Mouse (Mus musculus) erythroblast, embryonic 14.5 days (primary cell): ENCODE data around the gene Slain2.

Source experiments
- GATA1 ChIP-seq: IDR thresholded peaks from 2 replicates; pipeline ENCODE4 v1.6.1; 2012; ENCODE audit warnings: low read length, inconsistent platforms, mixed read lengths
- TAL1 ChIP-seq: IDR thresholded peaks from 3 replicates; pipeline ENCODE4 v1.6.1; 2012; ENCODE audit warnings: low read length, inconsistent platforms, mixed read lengths

DNA sequence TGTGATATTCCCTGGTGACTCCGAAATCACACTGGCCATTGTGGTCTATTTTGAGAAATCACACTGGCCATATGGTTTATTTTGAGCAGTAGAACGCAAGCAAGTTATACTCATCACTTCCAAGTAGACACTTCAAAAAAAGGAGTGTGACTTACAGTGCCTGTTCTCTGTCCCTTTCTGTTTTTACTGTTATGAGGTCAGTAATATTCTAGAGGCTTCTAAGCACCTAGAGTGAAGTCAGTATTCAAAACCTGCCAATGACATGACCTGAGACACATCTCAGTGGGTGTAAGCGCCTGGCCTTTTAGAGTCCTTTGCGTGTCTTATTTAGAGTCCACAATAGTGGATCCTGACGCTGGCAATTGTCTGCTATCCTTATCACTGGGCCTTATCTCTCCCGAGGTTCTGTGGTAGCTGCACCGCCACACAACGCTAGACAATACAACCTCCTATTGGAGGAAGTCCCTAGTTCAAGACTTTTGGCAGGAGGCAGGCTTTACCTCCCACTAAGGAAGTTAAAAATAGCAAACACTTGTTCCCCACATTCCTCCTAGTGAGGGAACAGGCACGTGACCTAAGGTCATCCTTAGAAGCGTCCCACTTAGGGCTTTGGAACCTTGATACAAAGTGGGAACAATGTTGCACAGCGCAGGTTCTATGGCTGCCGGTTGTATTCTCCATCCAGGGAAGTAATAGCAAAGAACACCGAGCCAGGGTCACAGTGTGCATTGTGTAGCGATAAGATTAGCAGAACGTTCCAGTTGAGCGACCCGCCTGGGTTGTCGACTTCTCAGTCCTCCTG, 17.4 kb upstream of the Slain2 start:
- no peak for TF ChIP-seq TAL1
- TF ChIP-seq GATA1 = no peak
